Mouse (Mus musculus): ENCODE measurements around the gene Sucnr1. TPM values are rescaled to one million over a fixed set of nuclear protein-coding genes. Genes with fewer than 3 reads are reported as not detected.
"Not testable (repeated sequence)": the region's sequence is repeated elsewhere in the genome, so short reads cannot be mapped to it uniquely, and the experiment has no call there.

The Sucnr1 gene
- total and polyA plus RNA-seq, 3 experiments = not detected

- no peak for TF ChIP-seq TAL1 (conservative IDR thresholded peaks at IDR 0.05; ENCODE audit: low read depth, low read length)
- no peak for TF ChIP-seq GATA1 (IDR thresholded peaks at IDR 0.05; ENCODE audit: borderline replicate concordance, low read length)
- TF ChIP-seq CTCF (IDR thresholded peaks at IDR 0.05; ENCODE audit: low read depth, low read length) = no peak
- TF ChIP-seq GATA2 (IDR thresholded peaks at IDR 0.05; ENCODE audit: borderline replicate concordance, low read depth, low read length) = no peak
- TF ChIP-seq POLR2AphosphoS5 (IDR thresholded peaks at IDR 0.05; ENCODE audit: insufficient replicate concordance, low read depth, low read length) = no peak
- DNase-seq (ENCODE audit: low spot score) (no peak), ATAC-seq (ENCODE audit: extremely low read depth, insufficient number of reproducible peaks, low FRiP score, poor library complexity, severe bottlenecking) (no peak)
- Histone ChIP-seq H3K36me3 (replicated peaks) (no peaks in the 10 kb centered on the region), H3K9me3 (replicated peaks) (no peaks in the 10 kb centered on the region), H3K4me3 (ENCODE audit: low read depth, low read length) (no peak overlapping the region), H3K27me3 (ENCODE audit: insufficient read depth, low read length) (peaks cover 5% of the 10 kb centered on the region; the same call in 1 of the 2 replicates), H3K4me1 (ENCODE audit: insufficient read depth, low read depth, low read length) (no peaks in the 10 kb centered on the region)
These were observed 9.7 kb downstream of the Sucnr1 start for GRCm38 (mm10) chr3:60091321-60091720.

- H3K9me3 ChIP-seq (replicated peaks) = no peaks in the 10 kb centered on the region
- H3K36me3 ChIP-seq (replicated peaks) = no peaks in the 10 kb centered on the region
- no peaks in the 10 kb centered on the region for H3K4me1 ChIP-seq (ENCODE audit: insufficient read depth, low read depth, low read length)
- H3K27me3 ChIP-seq (ENCODE audit: insufficient read depth, low read length) = 0 out of 2 replicates have a peak, but pooled peaks cover 2% of the 10 kb centered on the region
- TF ChIP-seq CTCF (IDR thresholded peaks at IDR 0.05; ENCODE audit: low read depth, low read length) = no peak
- TF ChIP-seq GATA2 (IDR thresholded peaks at IDR 0.05; ENCODE audit: borderline replicate concordance, low read depth, low read length) = no peak
- TF ChIP-seq POLR2AphosphoS5 (IDR thresholded peaks at IDR 0.05; ENCODE audit: insufficient replicate concordance, low read depth, low read length) = no peak
- TF ChIP-seq GATA1 (IDR thresholded peaks at IDR 0.05; ENCODE audit: borderline replicate concordance, low read length) = no peak
- no peak for TF ChIP-seq TAL1 (conservative IDR thresholded peaks at IDR 0.05; ENCODE audit: low read depth, low read length)
- no peak for ATAC-seq (ENCODE audit: extremely low read depth, insufficient number of reproducible peaks, low FRiP score, poor library complexity, severe bottlenecking)
- H3K4me3 ChIP-seq (ENCODE audit: low read depth, low read length) = no peak overlapping the region
- no peak for DNase-seq (ENCODE audit: low spot score)
These were observed 12.9 kb downstream of the Sucnr1 start for GRCm38 (mm10) chr3:60094386-60095156.

GRCm38 (mm10) chr3:60096941-60097340, 15.3 kb downstream of the Sucnr1 start:
- Histone ChIP-seq H3K9me3 (replicated peaks) (no peaks in the 10 kb centered on the region), H3K4me3 (ENCODE audit: low read depth, low read length) (no peak overlapping the region), H3K27me3 (ENCODE audit: insufficient read depth, low read length) (0 out of 2 replicates have a peak, but pooled peaks cover 2% of the 10 kb centered on the region), H3K36me3 (replicated peaks) (no peaks in the 10 kb centered on the region), H3K4me1 (ENCODE audit: insufficient read depth, low read depth, low read length) (no peaks in the 10 kb centered on the region)
- no peak for DNase-seq (ENCODE audit: low spot score)
- no peak for TF ChIP-seq GATA1 (IDR thresholded peaks at IDR 0.05; ENCODE audit: borderline replicate concordance, low read length)
- no peak for TF ChIP-seq TAL1 (conservative IDR thresholded peaks at IDR 0.05; ENCODE audit: low read depth, low read length)
- TF ChIP-seq GATA2 (IDR thresholded peaks at IDR 0.05; ENCODE audit: borderline replicate concordance, low read depth, low read length) = no peak
- no peak for TF ChIP-seq POLR2AphosphoS5 (IDR thresholded peaks at IDR 0.05; ENCODE audit: insufficient replicate concordance, low read depth, low read length)
- ATAC-seq (ENCODE audit: extremely low read depth, insufficient number of reproducible peaks, low FRiP score, poor library complexity, severe bottlenecking) = no peak

DNA sequence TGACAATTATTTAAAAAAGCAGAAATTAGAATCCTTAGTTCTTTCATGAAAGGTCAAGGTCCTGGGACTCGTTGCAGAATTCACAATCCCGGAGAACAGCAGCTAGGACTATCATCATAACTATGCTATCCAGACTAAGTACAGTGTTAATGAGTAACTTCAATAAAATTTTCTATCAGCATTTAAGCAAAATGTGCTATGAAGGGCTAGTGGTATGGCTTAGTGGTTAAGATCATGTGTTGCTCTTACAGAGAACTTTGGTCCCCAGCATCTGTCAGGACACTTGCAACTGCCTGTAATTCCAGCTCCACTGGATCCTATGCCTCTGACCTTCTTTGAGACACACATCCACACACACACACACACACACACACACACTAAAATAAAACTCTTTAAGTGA, 15.8 kb downstream of the Sucnr1 start:
- Histone ChIP-seq H3K9me3 (replicated peaks) (no peaks in the 10 kb centered on the region), H3K27me3 (ENCODE audit: insufficient read depth, low read length) (0 out of 2 replicates have a peak, but pooled peaks cover 2% of the 10 kb centered on the region), H3K4me1 (ENCODE audit: insufficient read depth, low read depth, low read length) (no peaks in the 10 kb centered on the region), H3K36me3 (replicated peaks) (no peaks in the 10 kb centered on the region), H3K4me3 (ENCODE audit: low read depth, low read length) (no peak overlapping the region)
- ATAC-seq (ENCODE audit: extremely low read depth, insufficient number of reproducible peaks, low FRiP score, poor library complexity, severe bottlenecking) (no peak), DNase-seq (ENCODE audit: low spot score) (no peak)
- TF ChIP-seq TAL1 (conservative IDR thresholded peaks at IDR 0.05; ENCODE audit: low read depth, low read length) (no peak), POLR2AphosphoS5 (IDR thresholded peaks at IDR 0.05; ENCODE audit: insufficient replicate concordance, low read depth, low read length) (no peak), CTCF (IDR thresholded peaks at IDR 0.05; ENCODE audit: low read depth, low read length) (no peak), GATA1 (IDR thresholded peaks at IDR 0.05; ENCODE audit: borderline replicate concordance, low read length) (no peak), GATA2 (IDR thresholded peaks at IDR 0.05; ENCODE audit: borderline replicate concordance, low read depth, low read length) (no peak)

DNA sequence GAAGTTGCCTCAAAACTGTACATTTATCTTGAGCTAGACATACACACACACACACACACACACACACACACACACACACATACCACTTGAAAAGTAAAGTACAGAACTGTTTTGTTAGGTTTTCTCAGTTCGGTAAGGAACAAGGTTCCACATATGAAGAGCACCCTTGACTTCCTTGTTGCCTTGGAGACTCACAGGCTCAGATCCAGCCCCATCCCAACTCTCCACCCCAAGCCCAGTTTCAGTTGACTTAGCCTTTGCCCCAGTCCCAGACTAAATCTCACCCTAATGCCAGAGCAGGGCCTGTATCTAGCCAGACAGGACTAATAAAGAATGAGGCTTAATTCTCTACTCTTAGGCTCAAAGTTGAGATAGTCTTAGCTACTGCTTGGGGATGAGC, 16.9 kb downstream of the Sucnr1 start:
- DNase-seq (ENCODE audit: low spot score) (no peak), ATAC-seq (ENCODE audit: extremely low read depth, insufficient number of reproducible peaks, low FRiP score, poor library complexity, severe bottlenecking) (no peak)
- H3K36me3 ChIP-seq (replicated peaks) = no peaks in the 10 kb centered on the region
- H3K4me3 ChIP-seq (ENCODE audit: low read depth, low read length) = no peak overlapping the region
- TF ChIP-seq CTCF (IDR thresholded peaks at IDR 0.05; ENCODE audit: low read depth, low read length) = no peak
- H3K4me1 ChIP-seq (ENCODE audit: insufficient read depth, low read depth, low read length) = no peaks in the 10 kb centered on the region
- no peaks in the 10 kb centered on the region for H3K9me3 ChIP-seq (replicated peaks)
- H3K27me3 ChIP-seq (ENCODE audit: insufficient read depth, low read length) = 0 out of 2 replicates have a peak, but pooled peaks cover 2% of the 10 kb centered on the region

GRCm38 (mm10) chr3:60104462-60105109, 22.9 kb downstream of the Sucnr1 start:
- H3K4me1 ChIP-seq (ENCODE audit: insufficient read depth, low read depth, low read length) = no peaks in the 10 kb centered on the region
- no peaks in the 10 kb centered on the region for H3K9me3 ChIP-seq (replicated peaks)
- H3K36me3 ChIP-seq (replicated peaks) = no peaks in the 10 kb centered on the region
- TF ChIP-seq TAL1 (conservative IDR thresholded peaks at IDR 0.05; ENCODE audit: low read depth, low read length) = no peak
- no peak for TF ChIP-seq POLR2AphosphoS5 (IDR thresholded peaks at IDR 0.05; ENCODE audit: insufficient replicate concordance, low read depth, low read length)
- no peak for ATAC-seq (ENCODE audit: extremely low read depth, insufficient number of reproducible peaks, low FRiP score, poor library complexity, severe bottlenecking)
- H3K4me3 ChIP-seq (ENCODE audit: low read depth, low read length) = no peak overlapping the region
- 0 out of 2 replicates have a peak, but pooled peaks cover 3% of the 10 kb centered on the region for H3K27me3 ChIP-seq (ENCODE audit: insufficient read depth, low read length)
- no peak for DNase-seq (ENCODE audit: low spot score)

DNA sequence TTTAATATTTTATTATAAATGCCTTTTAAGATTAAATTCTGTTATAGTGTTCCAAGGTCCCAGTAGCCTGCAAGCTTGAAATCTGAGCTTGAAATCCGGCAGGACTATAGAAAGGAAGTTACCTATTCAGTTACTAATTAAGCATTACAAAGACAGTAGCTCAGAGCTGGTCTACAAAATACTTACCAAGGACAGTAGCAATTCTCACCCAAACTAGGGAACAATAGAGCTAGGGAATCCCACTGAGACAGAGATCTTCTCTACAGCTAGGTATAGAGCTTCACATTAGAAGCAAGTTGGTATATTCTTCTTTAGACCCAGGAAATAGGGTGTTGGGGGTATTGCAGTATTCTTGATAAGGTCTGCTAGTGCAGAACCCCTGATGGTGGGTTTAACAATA, 24.8 kb downstream of the Sucnr1 start:
- DNase-seq (ENCODE audit: low spot score); H3K27me3 ChIP-seq (ENCODE audit: insufficient read depth, low read length); H3K4me3 ChIP-seq (ENCODE audit: low read depth, low read length); H3K36me3 ChIP-seq (replicated peaks); H3K9me3 ChIP-seq (replicated peaks); ATAC-seq (ENCODE audit: extremely low read depth, insufficient number of reproducible peaks, low FRiP score, poor library complexity, severe bottlenecking); H3K4me1 ChIP-seq (ENCODE audit: insufficient read depth, low read depth, low read length): not testable (repeated sequence)
